Mouse (Mus musculus): ENCODE data around the gene Tbc1d10b. TPM values are rescaled to one million over a fixed set of nuclear protein-coding genes. Genes with fewer than 3 reads are reported as not detected.

Gene Tbc1d10b
- total RNA-seq, 2 experiments from 2014 or later, result 32.8 to 34.1 TPM

GRCm38 (mm10) chr7:127225147-127225995 lies 17.1 kb upstream of the Tbc1d10b start:
- no peak for DNase-seq

- DNase-seq, result no peak
Observed at GRCm38 (mm10) chr7:127224616-127225015, 16.3 kb upstream of the Tbc1d10b start.

GRCm38 (mm10) chr7:127223515-127224478 lies 15.5 kb upstream of the Tbc1d10b start:
- no peak for DNase-seq

- DNase-seq, result no peak
Observed at GRCm38 (mm10) chr7:127223106-127223505, 14.8 kb upstream of the Tbc1d10b start.

GRCm38 (mm10) chr7:127220440-127220839 lies 12.2 kb upstream of the Tbc1d10b start:
- no peak for DNase-seq

DNA sequence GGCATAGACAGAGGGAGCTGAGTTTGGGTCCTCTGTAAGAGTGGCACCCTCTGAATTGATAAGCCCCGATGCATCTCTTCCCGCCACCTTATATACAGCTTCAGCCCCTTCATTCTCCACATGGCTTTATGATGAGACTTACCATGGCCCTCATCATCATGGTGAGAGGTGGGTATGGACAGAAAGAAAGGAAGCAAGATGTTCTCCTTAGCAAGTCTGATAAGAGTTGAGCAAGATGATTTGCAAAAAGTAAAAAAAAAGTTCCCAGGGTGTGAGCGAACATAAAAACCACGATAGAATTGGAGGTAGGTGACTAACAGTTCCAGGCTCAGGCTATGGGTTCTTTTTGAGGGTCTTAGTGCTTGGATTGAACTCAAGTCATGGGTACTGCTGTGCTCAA lies 10.4 kb upstream of the Tbc1d10b start:
- no peak for DNase-seq

GRCm38 (mm10) chr7:127217901-127218642 lies 9.8 kb upstream of the Tbc1d10b start:
- DNase-seq, result no peak

GRCm38 (mm10) chr7:127217475-127217874 lies 9.2 kb upstream of the Tbc1d10b start:
- DNase-seq, result no peak

DNA sequence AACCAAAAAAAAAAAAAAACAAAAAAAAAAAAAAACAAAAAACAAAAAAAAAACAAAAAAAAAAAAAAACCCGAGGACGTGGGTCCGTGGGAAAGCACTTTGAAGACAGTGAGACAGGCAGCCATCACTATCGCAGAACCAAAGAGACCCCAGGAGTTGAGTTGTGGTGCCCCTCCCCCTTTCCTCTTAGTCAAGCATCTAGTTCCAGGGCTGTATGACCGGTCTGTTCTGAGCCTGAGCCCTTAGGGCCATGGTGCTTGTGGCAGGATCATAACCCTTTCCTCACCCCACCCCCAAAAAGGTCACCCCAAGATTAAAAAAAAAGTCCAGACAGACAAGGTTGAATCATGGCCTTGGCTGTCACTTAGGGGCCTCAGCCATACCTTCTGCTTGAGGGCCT lies 8.0 kb upstream of the Tbc1d10b start:
- DNase-seq, result no peak

GRCm38 (mm10) chr7:127214981-127215871 lies 7.0 kb upstream of the Tbc1d10b start:
- peak; percentile 80 for DNase-seq

GRCm38 (mm10) chr7:127214521-127214920 lies 6.3 kb upstream of the Tbc1d10b start:
- no peak for DNase-seq

GRCm38 (mm10) chr7:127213930-127214329 lies 5.7 kb upstream of the Tbc1d10b start:
- DNase-seq, result no peak

DNA sequence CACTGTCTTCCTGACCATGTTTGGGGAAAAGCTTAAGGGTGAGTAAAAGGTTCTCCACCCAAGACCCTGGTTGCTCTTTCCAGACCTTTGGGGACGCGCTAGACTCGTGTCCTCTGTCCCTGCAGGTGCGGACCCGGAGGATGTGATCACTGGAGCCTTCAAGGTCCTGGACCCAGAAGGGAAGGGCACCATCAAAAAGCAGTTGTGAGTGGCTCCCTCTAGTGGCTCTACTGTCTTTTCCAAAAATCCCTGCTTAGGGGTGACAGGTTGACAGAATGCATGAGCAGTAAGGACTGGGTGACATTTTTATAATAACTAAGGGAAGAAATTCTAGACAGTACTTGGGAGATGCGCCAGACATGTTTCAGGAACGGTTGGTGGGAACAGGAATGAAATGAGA lies 5.2 kb upstream of the Tbc1d10b start:
- no peak for DNase-seq

DNA sequence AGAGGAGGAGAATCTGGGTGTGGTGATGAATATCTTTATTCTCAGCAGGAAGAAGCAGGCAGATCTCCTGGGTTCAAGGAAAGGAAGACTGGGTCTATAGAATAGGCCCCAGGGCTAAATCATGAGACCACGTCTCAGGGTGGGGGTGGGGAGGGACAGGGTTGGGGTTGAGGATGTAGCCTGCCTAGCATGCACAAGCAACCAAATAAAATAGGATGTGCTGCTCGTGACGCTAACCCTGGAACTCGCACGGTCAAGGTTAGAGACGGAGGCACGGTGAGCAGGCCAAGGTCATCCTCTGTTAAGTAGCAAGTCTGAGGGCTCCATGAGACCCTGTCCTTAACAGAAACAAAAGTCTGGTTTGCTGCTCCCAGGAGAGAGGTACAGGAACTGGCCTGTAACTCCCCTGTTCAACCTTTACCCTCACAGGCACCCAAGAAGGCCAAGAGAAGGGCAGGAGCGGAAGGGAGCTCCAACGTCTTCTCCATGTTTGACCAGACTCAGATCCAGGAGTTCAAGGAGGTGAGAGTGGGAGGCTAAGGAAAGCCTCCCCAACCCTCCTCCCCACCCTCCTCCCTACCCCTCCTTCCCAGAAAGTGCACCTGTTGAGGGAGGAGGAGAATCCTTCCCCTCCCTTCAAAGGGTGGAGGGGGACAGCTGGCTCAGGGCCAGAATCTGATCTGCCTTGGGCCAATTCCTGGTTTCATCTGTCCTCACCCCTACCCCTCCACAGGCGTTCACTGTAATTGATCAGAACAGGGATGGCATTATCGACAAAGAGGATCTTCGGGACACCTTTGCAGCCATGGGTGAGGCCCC lies 4.4 kb upstream of the Tbc1d10b start:
- DNase-seq, result no peak

- peak; percentile 80 for DNase-seq
Observed at GRCm38 (mm10) chr7:127211014-127211745, 2.9 kb upstream of the Tbc1d10b start.

- DNase-seq, result peak; percentile 81
Observed at GRCm38 (mm10) chr7:127210266-127210665, 2.0 kb upstream of the Tbc1d10b start.

DNA sequence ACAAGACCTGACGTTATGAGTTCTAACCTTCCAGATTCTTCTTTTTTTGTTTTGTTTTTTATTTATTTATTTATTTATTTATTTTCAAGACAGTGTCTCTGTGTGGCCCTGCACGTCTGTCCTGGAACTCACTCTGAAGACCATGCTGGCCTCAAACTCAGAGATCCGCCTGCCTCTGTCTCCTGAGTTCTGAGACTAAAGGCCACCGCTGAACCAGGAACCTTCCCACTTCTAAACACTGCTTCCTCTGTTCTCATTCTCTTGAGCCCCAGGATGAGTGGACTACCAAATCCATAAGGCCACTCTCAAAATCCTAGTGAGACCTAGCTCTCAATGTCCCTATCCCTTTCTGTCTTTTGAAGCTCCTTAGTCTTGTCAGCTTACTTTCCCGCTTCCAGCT lies 1.6 kb upstream of the Tbc1d10b start:
- no peak for DNase-seq

DNA sequence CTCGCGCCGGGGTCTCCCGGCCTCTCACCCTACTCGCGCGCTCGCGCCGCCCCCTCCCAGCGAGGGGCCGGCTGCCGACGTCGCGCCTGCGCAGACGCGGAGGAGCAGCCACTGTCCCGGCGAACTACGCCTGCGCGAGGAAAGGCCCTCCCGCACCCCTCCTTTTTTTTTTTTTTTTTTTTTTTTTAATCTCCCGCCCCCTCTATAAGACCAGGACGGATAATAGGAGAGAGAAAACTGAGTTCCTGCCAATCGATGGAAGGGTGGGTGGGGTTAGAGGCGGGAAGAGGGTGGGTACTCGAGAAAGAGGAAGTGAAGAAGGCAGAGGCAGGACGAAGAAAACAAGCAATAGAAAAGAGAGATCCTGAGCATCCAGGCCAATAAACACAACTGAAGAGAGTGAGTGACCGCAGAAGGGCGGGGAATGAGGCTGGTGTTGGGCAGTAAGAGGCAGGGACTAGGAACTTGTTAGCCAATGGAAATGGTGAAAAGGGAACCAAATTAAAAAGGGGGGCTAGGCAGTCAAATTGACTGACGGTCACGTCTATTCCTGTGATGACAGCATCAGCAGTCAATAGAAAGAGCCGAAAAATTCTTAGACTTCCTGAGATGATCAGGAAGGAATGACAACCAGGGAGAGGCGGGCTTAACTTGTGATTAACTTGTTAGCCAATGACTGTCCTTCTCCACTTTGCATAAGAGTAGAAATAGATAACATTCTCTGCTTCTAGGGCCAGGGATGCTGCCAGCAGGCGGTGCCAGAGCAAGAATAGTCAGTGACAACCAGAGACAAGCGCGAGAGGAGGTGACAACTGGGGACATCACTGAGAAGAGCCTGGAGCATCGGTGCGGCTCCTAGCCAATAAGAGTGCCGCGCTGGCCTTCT lies 528 bp upstream of the Tbc1d10b start, which contains the start of gene Mylpf:
Gene Mylpf, plus strand, starts transcription at position 338 of the 886 bp plus-strand sequence.
- DNase-seq, result peak; percentile 94

Measured in gastrocnemius, postnatal 25 days (tissue).